Mouse (Mus musculus): ENCODE data around the gene H6pd.
"Not testable (repeated sequence)": the region's sequence is repeated elsewhere in the genome, so short reads cannot be mapped to it uniquely, and the experiment has no call there.

Gene H6pd

GRCm38 (mm10) chr4:150008853-150009586 is at the start of gene H6pd:
TSS of gene H6pd (minus strand) at chr4:150009023.
- DNase-seq = peak; percentile 87

- DNase-seq = no peak
Observed at GRCm38 (mm10) chr4:150057722-150058121, 48.9 kb upstream of the H6pd start.

GRCm38 (mm10) chr4:150056171-150056570 is 47.3 kb upstream of the H6pd start:
- DNase-seq = no peak

GRCm38 (mm10) chr4:150052380-150052779 is 43.6 kb upstream of the H6pd start:
- no peak for DNase-seq

- DNase-seq = no peak
Observed at GRCm38 (mm10) chr4:150051514-150051913, 42.7 kb upstream of the H6pd start.

- DNase-seq = no peak
Observed at GRCm38 (mm10) chr4:150049564-150050226, 40.9 kb upstream of the H6pd start.

- no peak for DNase-seq
Observed at GRCm38 (mm10) chr4:150049157-150049513, 40.3 kb upstream of the H6pd start.

- no peak for DNase-seq
Observed at GRCm38 (mm10) chr4:150048478-150049156, 39.8 kb upstream of the H6pd start.

- DNase-seq = no peak
Observed at GRCm38 (mm10) chr4:150048038-150048437, 39.2 kb upstream of the H6pd start.

GRCm38 (mm10) chr4:150043591-150043990 is 34.8 kb upstream of the H6pd start:
- DNase-seq = no peak

- DNase-seq = no peak
Observed at GRCm38 (mm10) chr4:150041346-150042110, 32.7 kb upstream of the H6pd start.

- not testable (repeated sequence) for DNase-seq
Observed at GRCm38 (mm10) chr4:150040856-150041255, 32.0 kb upstream of the H6pd start.

GRCm38 (mm10) chr4:150040003-150040581 is 31.3 kb upstream of the H6pd start:
- DNase-seq = no peak

- DNase-seq = no peak
Observed at GRCm38 (mm10) chr4:150038533-150038932, 29.7 kb upstream of the H6pd start.

GRCm38 (mm10) chr4:150036094-150036493 is 27.3 kb upstream of the H6pd start:
- DNase-seq = no peak

- peak; percentile 83 for DNase-seq
Observed at GRCm38 (mm10) chr4:150035280-150035679, 26.5 kb upstream of the H6pd start.

- no peak for DNase-seq
Observed at GRCm38 (mm10) chr4:150033261-150033671, 24.4 kb upstream of the H6pd start.

- no peak for DNase-seq
Observed at GRCm38 (mm10) chr4:150031234-150031890, 22.5 kb upstream of the H6pd start.

GRCm38 (mm10) chr4:150030449-150031233 is 21.8 kb upstream of the H6pd start:
- no peak for DNase-seq

GRCm38 (mm10) chr4:150029885-150030284 is 21.1 kb upstream of the H6pd start:
- no peak for DNase-seq

- no peak for DNase-seq
Observed at GRCm38 (mm10) chr4:150023518-150023917, 14.7 kb upstream of the H6pd start.

Data from layer of hippocampus, adult 9-11 months (tissue).